Mouse (Mus musculus): Measurements from ENCODE around the gene Irs1.

The Irs1 gene

GRCm38 (mm10) chr1:82291151-82291797 lies at the start of gene Irs1:
Irs1 (minus strand) TSS chr1:82291416.
- DNase-seq = peak; percentile 89

DNA sequence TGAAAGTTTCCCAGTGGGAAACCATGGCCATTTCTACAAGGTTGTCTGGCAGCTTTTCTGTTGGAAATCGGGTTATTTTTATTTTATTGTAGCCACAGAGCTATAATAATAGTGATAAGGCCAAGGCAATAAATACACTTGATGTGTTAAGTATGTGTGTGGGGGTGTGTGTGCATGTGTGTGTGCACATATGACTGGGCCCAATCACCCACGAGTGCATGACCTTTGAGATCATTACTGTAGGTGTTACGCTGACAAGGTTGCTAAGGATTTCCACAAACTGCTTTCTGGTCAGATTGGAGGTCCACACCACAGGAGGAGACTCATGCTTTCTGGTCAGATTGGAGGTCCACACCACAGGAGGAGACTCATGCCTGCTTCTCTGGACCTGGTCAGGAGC lies 43.3 kb upstream of the Irs1 start:
- DNase-seq = no peak

- DNase-seq = no peak
These were observed 38.7 kb upstream of the Irs1 start for GRCm38 (mm10) chr1:82329954-82330247.

DNA sequence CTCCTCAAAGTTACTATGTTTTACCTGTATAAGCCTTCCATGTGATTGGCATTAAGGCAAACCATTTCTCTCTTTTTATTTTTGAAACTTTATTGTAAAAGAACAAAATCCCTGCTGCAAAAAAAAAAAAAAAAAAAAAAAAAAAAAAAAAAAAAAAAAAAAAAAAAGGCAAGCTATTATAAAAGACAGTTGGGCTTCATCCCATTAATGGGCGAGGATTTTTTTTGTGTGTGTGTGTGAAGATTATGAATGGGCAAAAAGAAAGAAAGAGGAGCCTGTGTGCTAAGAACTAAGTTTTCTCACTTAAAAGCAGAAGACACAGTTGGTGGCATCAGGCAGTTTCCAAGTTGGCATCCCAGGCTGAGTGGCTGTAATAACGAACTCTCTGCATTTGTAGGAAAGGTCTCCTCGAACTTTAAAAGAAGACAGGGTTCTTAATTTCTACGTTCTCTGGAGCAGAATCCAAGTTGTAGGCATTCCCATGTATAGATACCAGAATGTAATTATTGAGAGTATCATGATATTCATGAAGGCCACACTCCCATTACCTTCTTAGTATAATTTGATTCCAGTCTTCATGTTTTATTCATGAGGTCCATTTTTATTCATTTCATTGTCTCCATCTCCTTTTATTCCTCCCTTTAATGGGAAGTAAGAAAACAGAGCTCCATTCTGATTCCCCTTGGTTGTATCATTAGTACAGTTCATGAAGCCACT lies 38.2 kb upstream of the Irs1 start:
- DNase-seq = no peak

DNA sequence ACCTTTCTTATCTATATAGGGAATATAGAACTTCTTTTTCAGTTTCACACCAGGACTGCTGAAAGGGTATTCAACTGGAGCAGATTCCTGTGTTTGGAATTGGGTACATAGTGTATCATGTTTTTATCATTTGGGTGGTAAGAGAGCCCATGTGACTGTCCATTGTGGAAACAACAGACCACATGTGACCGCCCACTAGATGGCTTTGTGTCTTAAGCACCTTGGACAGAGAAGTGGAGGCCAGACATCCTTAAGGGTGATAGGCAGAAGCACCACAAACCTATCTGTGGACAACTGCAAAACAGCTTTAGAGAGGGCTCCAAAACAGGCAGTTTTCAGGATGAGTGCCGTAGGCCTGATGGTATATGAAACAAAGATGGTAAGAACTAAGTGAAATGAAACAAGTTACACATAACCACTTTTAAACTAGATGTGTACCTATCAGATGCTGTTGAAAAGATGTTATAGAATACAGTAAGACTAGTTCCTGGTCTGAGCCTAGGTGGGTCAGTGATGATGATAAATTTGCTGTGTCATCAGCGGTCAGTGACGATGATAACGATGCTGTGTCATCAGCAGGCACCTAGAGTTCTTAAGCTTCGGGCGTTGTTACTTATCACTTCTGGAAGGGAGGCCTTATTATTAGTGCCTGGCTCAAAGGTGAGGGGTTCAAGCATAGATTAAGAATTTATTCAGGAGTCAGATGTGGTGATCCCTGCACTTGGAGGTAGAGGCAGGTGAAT lies 37.0 kb upstream of the Irs1 start:
- no peak for DNase-seq

GRCm38 (mm10) chr1:82326120-82326519 lies 34.9 kb upstream of the Irs1 start:
- DNase-seq = no peak

GRCm38 (mm10) chr1:82324131-82324785 lies 33.0 kb upstream of the Irs1 start:
- DNase-seq = no peak

GRCm38 (mm10) chr1:82321441-82321840 lies 30.2 kb upstream of the Irs1 start:
- DNase-seq = no peak

DNA sequence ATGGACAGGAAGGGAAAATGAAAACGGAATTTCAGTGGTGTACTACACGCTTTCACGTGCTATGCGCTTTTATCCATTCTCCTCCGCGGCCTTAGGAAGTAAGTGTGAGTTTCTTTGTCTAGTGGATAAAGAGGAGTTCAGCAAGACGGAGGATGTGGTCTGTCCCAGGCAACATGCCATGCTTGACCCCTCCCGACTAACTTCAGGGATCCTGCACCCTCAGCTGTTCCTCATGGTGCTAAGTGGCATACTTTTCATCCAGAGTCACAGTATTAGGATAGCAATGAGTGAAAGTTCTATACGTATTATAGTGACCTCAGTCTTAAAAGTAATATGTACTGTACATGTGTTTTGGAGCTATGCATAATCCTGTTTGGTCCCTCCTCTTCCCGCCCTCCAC lies 29.6 kb upstream of the Irs1 start:
- DNase-seq = no peak

GRCm38 (mm10) chr1:82320456-82320855 lies 29.2 kb upstream of the Irs1 start:
- no peak for DNase-seq

- no peak for DNase-seq
These were observed 25.5 kb upstream of the Irs1 start for GRCm38 (mm10) chr1:82316746-82317126.

- peak; percentile 96 for DNase-seq
These were observed 25.0 kb upstream of the Irs1 start, which contains the start of gene Rhbdd1 for GRCm38 (mm10) chr1:82316111-82316745. Rhbdd1 (plus strand) TSS chr1:82316452.

DNA sequence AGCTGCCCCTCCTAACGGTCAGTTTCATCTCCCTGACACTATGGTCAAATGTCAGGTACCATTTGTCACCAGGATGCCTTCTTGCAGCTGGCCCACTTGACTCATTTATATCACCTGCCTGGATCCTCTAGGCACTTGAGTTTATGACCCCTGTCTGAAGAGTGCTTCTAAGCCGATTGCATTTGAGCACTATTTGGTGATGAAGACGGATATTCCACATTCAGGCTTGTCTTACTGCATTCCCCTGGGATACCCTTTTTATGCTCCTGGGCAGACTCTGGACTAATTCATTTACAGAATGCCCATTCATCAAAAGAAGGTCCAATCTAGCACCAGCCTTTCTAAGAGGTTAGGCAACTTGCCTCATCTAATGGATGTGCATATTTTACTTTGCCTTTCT lies 13.3 kb upstream of the Irs1 start:
- no peak for DNase-seq

GRCm38 (mm10) chr1:82298586-82298985 lies 7.4 kb upstream of the Irs1 start:
- no peak for DNase-seq

- no peak for DNase-seq
These were observed 2.9 kb upstream of the Irs1 start for GRCm38 (mm10) chr1:82294102-82294501.

DNA sequence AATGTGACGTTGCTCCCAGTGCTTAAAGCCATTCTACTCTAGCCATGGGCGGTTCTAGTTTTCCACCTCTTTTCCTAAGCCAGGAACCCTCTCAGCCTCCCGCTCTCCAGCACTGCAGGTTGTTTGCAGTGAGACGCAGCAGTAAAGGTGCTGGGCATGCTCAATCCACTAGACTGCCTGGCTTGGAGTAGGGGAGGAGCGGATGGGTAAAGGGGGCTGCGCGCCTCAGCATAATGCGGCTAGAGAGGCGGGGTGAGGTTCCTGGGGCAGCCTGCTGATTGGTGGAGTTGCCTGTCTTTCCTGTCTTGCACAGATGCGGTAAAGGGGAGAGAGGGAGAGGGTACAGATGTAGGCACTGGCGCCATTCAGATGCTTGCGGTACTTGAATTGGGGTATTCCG lies 1.6 kb upstream of the Irs1 start:
- peak; percentile 62 for DNase-seq

- DNase-seq = no peak
These were observed 905 bp upstream of the Irs1 start for GRCm38 (mm10) chr1:82291930-82292712.

DNA sequence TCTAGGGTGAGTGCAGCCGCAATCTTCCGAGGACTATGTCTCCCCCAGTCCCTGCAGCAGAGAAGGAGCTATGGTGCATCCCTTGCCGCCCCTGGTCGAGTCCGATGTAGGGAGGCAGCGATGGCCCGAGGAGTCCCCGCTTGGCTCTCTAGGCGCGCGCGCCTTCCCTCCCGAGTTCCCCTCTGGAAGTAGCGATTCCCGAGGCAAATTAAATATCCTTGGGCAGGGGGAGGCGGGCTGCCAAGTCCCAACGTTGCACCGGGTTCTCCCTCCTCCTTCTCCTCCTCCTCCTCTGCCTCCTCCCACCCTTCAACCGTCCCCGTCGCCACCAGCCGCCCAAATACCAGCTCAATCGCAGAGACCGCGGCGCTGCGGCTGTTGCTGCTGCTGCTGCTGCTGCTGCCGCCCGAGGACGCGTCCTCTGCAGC lies 479 bp downstream of the Irs1 start:
- DNase-seq = peak; percentile 78

GRCm38 (mm10) chr1:82289990-82290681 lies 1.1 kb downstream of the Irs1 start:
- peak; percentile 58 for DNase-seq

DNA sequence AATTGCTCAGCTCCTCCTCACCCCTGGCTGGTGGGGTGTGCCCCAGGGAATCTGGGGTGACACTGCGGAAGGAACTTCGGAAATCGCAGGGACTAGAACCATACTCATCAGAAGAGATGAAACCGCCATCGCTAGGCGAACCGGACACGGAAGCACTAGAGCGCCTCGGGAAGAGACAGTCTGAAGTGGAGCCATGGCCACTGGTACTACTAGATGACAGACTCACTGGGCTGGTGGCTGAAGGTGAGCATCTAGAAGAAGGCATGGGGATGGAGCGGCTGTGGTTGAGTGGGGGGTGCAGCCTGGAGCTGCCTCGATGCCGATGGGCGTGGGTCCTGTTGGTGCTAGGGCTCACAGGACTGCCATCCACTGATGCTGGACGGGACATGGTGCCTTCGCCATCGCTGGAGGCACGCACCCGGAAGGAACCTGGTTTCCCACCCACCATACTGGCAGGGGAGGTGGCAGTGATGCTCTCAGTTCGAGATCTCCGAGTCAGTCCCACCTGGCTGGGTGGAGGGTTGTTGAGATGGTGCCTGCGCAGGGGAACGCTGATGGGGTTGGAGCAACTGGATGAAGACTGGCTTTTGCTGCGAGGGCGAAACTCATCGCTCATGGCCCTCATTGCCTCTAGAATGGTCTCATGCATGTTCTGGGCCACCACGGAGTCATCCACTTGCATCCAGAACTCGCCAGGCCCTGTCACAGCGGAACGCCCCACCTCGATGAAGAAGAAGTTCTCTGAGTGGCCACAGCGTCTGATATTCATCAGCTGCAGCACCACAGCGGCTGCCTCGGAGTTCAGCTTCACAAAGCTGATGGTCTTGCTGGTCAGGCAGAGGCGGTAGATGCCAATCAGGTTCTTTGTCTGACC lies 1.9 kb downstream of the Irs1 start:
- peak; percentile 22 for DNase-seq

All from kidney, adult 11 months (tissue).